Mouse (Mus musculus) testis, postnatal 14 days (tissue): Measurements from ENCODE around the gene Arl13a.
"Not testable (repeated sequence)": the region's sequence is repeated elsewhere in the genome, so short reads cannot be mapped to it uniquely, and the experiment has no call there.

Experiments
- DNase-seq: peaks from one replicate; pipeline ENCODE4 v3.0.0; 2021; ENCODE audit warnings: low spot score

Gene Arl13a

GRCm38 (mm10) chrX:134187201-134187600, at the start of gene Arl13a:
Gene Arl13a (plus strand): TSS chrX:134187501.
- DNase-seq, result not testable (repeated sequence)

GRCm38 (mm10) chrX:134140024-134140423, 47.3 kb upstream of the Arl13a start:
- DNase-seq, result no peak

GRCm38 (mm10) chrX:134141551-134141950, 45.8 kb upstream of the Arl13a start:
- DNase-seq, result no peak

GRCm38 (mm10) chrX:134141986-134142385, 45.3 kb upstream of the Arl13a start:
- no peak for DNase-seq

- DNase-seq, result no peak
Measured at GRCm38 (mm10) chrX:134158151-134158550, 29.1 kb upstream of the Arl13a start.

- no peak for DNase-seq
Measured at GRCm38 (mm10) chrX:134160442-134160841, 26.9 kb upstream of the Arl13a start.

- no peak for DNase-seq
Measured at GRCm38 (mm10) chrX:134162043-134162720, 25.1 kb upstream of the Arl13a start, which contains the start of gene Xkrx. Gene Xkrx (minus strand): TSS chrX:134162076.

- DNase-seq, result no peak
Measured at GRCm38 (mm10) chrX:134162826-134163225, 24.5 kb upstream of the Arl13a start.

GRCm38 (mm10) chrX:134163484-134163883, 23.8 kb upstream of the Arl13a start:
- no peak for DNase-seq

GRCm38 (mm10) chrX:134170584-134170983, 16.7 kb upstream of the Arl13a start:
- no peak for DNase-seq

- DNase-seq, result no peak
Measured at GRCm38 (mm10) chrX:134174699-134175098, 12.6 kb upstream of the Arl13a start.

- DNase-seq, result no peak
Measured at GRCm38 (mm10) chrX:134208491-134208890, 21.2 kb downstream of the Arl13a start.

GRCm38 (mm10) chrX:134211151-134211642, 23.9 kb downstream of the Arl13a start:
- DNase-seq, result no peak

GRCm38 (mm10) chrX:134218161-134218560, 30.9 kb downstream of the Arl13a start:
- DNase-seq, result no peak

GRCm38 (mm10) chrX:134220618-134221017, 33.3 kb downstream of the Arl13a start:
- DNase-seq, result no peak

GRCm38 (mm10) chrX:134221856-134222255, 34.6 kb downstream of the Arl13a start, which contains the start of gene Nox1:
Gene Nox1 (minus strand): TSS chrX:134221956.
- DNase-seq, result no peak

- no peak for DNase-seq
Measured at GRCm38 (mm10) chrX:134233048-134233447, 45.7 kb downstream of the Arl13a start.

GRCm38 (mm10) chrX:134238266-134238665, 51.0 kb downstream of the Arl13a start:
- no peak for DNase-seq

GRCm38 (mm10) chrX:134245946-134246345, 58.6 kb downstream of the Arl13a start:
- no peak for DNase-seq

- DNase-seq, result peak; percentile 74
Measured at GRCm38 (mm10) chrX:134248202-134248601, 60.9 kb downstream of the Arl13a start.
